Mouse (Mus musculus): ENCODE measurements around the gene Ksr2.
"Not testable (repeated sequence)": the region's sequence is repeated elsewhere in the genome, so short reads cannot be mapped to it uniquely, and the experiment has no call there.

Gene Ksr2

GRCm38 (mm10) chr5:117408216-117408615, 5.6 kb upstream of the Ksr2 start:
- peak; percentile 60 for DNase-seq (ENCODE audit: low read depth)

- DNase-seq (ENCODE audit: low read depth): no peak
Measured at GRCm38 (mm10) chr5:117409369-117409768, 4.4 kb upstream of the Ksr2 start.

GRCm38 (mm10) chr5:117414611-117415010, 811 bp downstream of the Ksr2 start:
- no peak for DNase-seq (ENCODE audit: low read depth)

- no peak for DNase-seq (ENCODE audit: low read depth)
Measured at GRCm38 (mm10) chr5:117415011-117415912, 1.5 kb downstream of the Ksr2 start.

- DNase-seq (ENCODE audit: low read depth): no peak
Measured at GRCm38 (mm10) chr5:117417442-117417841, 3.6 kb downstream of the Ksr2 start.

- DNase-seq (ENCODE audit: low read depth): not testable (repeated sequence)
Measured at GRCm38 (mm10) chr5:117433501-117433900, 19.7 kb downstream of the Ksr2 start.

GRCm38 (mm10) chr5:117440261-117440660, 26.5 kb downstream of the Ksr2 start:
- no peak for DNase-seq (ENCODE audit: low read depth)

GRCm38 (mm10) chr5:117441242-117441842, 27.5 kb downstream of the Ksr2 start:
- no peak for DNase-seq (ENCODE audit: low read depth)

- no peak for DNase-seq (ENCODE audit: low read depth)
Measured at GRCm38 (mm10) chr5:117442157-117442765, 28.5 kb downstream of the Ksr2 start.

GRCm38 (mm10) chr5:117443141-117443540, 29.3 kb downstream of the Ksr2 start:
- DNase-seq (ENCODE audit: low read depth): no peak

GRCm38 (mm10) chr5:117443902-117444301, 30.1 kb downstream of the Ksr2 start:
- no peak for DNase-seq (ENCODE audit: low read depth)

GRCm38 (mm10) chr5:117447698-117448097, 33.9 kb downstream of the Ksr2 start:
- DNase-seq (ENCODE audit: low read depth): no peak

- no peak for DNase-seq (ENCODE audit: low read depth)
Measured at GRCm38 (mm10) chr5:117452013-117452412, 38.2 kb downstream of the Ksr2 start.

- DNase-seq (ENCODE audit: low read depth): no peak
Measured at GRCm38 (mm10) chr5:117455546-117455945, 41.7 kb downstream of the Ksr2 start.

GRCm38 (mm10) chr5:117457121-117457520, 43.3 kb downstream of the Ksr2 start:
- no peak for DNase-seq (ENCODE audit: low read depth)

GRCm38 (mm10) chr5:117457583-117457982, 43.8 kb downstream of the Ksr2 start:
- DNase-seq (ENCODE audit: low read depth): no peak

- no peak for DNase-seq (ENCODE audit: low read depth)
Measured at GRCm38 (mm10) chr5:117458899-117459298, 45.1 kb downstream of the Ksr2 start.

GRCm38 (mm10) chr5:117460261-117460660, 46.5 kb downstream of the Ksr2 start:
- DNase-seq (ENCODE audit: low read depth): no peak

GRCm38 (mm10) chr5:117467052-117467451, 53.3 kb downstream of the Ksr2 start:
- DNase-seq (ENCODE audit: low read depth): no peak

- no peak for DNase-seq (ENCODE audit: low read depth)
Measured at GRCm38 (mm10) chr5:117468961-117469360, 55.2 kb downstream of the Ksr2 start.

- DNase-seq (ENCODE audit: low read depth): no peak
Measured at GRCm38 (mm10) chr5:117469572-117469971, 55.8 kb downstream of the Ksr2 start.

- DNase-seq (ENCODE audit: low read depth): no peak
Measured at GRCm38 (mm10) chr5:117481162-117481561, 67.4 kb downstream of the Ksr2 start.

- no peak for DNase-seq (ENCODE audit: low read depth)
Measured at GRCm38 (mm10) chr5:117481586-117481985, 67.8 kb downstream of the Ksr2 start.

Measured in naive thymus-derived CD4-positive, alpha-beta T cell, adult 2 months (primary cell).